Mouse (Mus musculus) left cerebral cortex, postnatal 10 days (tissue): ENCODE results near the gene Schip1. TPM values are rescaled to one million over a fixed set of nuclear protein-coding genes. Genes with fewer than 3 reads are reported as not detected.
A peak's percentile ranks its signal among the peaks of the same experiment; 100 is the strongest.

Source experiments
- DNase-seq, 2 experiments: peaks; one replicate each; pipeline ENCODE4 v3.0.0; 2021 to 2022; ENCODE audit warnings: low spot score in 2 of 2, mixed read lengths in 1 of 2; ENCODE audit errors: extremely low spot score in 1 of 2
- intact Hi-C: fragments of 180-260 bp; cut with DNase I; formaldehyde crosslinking; loops from one replicate; pipeline ENCODE4 v1.15.1; 2025
- total RNA-seq, 2 experiments: library from RNA; stranded (reverse); gene quantifications; 2 replicates each; pipeline ENCODE4 v1.2.3; 2021

Gene Schip1
- total RNA-seq, 2 experiments from 2014 or later, result 182 to 193 TPM

- DNase-seq, result no peak
Observed at GRCm38 (mm10) chr3:68514717-68515116, 450.1 kb downstream of the Schip1 start.

DNA sequence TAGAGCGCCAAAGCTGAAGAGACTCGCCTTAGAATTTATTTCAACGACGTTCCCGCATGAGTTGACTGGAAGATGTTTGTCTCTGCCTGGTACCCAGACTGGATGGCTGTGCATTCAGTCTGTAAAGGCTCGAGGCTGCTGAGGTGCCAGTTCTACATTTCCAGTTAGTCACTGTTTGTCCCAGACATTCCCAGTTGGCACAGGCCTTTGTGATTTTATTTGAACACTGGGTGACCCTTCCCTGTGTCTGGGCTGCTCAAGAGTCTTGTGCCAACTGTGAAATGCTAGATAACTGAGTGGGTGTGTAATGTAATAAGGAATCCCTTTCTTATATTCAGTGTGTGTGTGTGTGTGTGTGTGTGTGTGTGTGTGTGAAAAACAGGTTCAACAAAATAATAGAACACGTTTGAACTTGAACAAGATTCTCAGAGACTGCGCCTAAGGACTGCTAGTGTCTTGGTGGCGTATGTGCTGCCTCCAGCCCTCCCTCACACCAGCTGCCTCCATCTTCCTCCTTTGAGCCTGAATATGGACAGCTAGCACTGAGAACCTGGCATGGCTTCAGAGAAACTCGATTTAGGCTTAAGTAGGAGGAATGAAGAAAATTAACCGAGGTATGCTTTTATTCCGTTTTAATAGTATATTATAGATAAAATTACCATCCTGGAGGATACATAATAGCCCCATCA, 451.9 kb downstream of the Schip1 start:
- intact Hi-C loops, result no loop called here

More at GRCm38 (mm10) chr3:68514717-68515116, 450.1 kb downstream of the Schip1 start:
- intact Hi-C loops, result no loop called here

DNA sequence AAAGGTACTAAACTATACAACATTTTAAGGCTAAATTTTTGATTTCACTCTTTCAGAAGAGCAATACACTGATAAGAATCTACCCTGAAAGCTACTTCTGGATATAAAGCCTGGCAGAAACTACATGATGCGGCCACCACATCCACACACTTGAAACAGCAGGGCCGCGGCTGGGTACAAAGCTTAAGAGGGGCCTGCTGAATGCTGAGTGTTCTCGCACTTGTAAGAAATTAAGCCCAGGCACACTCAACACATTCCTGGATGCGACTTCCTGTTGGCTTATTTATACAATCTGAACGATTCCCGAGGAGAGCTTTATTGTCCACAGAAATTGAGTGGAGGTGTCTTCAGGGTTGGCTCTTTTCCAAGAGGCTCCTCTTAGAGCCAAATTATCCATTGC, 452.6 kb downstream of the Schip1 start:
- intact Hi-C loops, result no loop called here
- no peak for DNase-seq

More for the DNA sequence above, 451.9 kb downstream of the Schip1 start:
- DNase-seq, result no peak

- no peak for DNase-seq
- intact Hi-C loops, result no loop called here
Observed at GRCm38 (mm10) chr3:68518041-68518440, 453.4 kb downstream of the Schip1 start.

- DNase-seq, result no peak
- intact Hi-C loops, result no loop called here
Observed at GRCm38 (mm10) chr3:68518586-68518985, 454.0 kb downstream of the Schip1 start.

DNA sequence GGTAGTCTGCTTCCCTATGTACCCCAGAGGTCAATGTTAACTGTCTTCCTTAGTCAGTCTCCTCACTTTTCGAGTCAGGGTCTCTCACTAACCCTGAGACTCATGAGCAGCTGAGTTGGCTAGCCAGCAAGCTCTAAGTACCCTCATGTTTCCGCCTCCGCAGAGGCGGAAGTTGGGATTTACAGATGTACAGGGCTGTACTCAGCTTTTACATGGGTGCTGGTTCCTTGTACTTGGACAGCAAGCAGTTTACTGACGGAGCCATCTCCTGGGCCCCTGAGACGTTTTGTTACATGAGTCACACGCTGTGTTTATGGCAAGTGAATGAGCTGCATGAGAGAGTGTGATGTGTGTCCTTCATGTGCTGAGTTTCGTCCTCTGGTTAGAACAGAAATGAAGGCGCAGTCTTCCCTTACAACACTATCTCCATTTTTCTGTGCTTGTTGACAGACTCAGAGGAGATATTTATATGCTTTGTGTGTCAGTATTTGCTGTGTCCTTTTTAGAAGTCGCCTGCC, 460.8 kb downstream of the Schip1 start:
- DNase-seq, result no peak
- intact Hi-C loops, result no loop called here

GRCm38 (mm10) chr3:68526416-68526815, 461.8 kb downstream of the Schip1 start:
- DNase-seq, result no peak
- intact Hi-C loops, result no loop called here

DNA sequence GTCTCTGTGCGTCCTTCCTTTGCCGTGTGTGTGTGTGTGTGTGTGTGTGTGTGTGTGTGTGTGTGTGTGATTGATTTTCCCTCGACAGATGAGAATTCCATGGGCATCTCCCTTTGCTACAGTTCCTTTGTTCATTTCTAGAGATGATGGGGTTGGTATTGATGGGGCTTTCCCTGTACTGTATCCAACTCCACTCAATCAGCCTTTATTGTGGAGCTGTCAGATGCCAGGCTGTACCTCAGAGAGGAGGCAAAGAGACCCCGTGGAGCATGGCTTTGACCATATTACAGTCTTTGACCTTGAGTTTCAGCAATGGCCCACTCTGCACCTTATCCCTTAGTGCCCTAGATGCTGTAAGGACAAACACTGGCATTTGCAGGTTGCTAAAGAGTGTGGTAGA, 462.6 kb downstream of the Schip1 start:
- intact Hi-C loops, result no loop called here

GRCm38 (mm10) chr3:68531908-68532307, 467.3 kb downstream of the Schip1 start:
- DNase-seq, result no peak
- intact Hi-C loops, result no loop called here

More for the DNA sequence above, 462.6 kb downstream of the Schip1 start:
- DNase-seq, result no peak

- intact Hi-C loops, result no loop called here
- no peak for DNase-seq
Observed at GRCm38 (mm10) chr3:68534571-68535051, 470.0 kb downstream of the Schip1 start.

DNA sequence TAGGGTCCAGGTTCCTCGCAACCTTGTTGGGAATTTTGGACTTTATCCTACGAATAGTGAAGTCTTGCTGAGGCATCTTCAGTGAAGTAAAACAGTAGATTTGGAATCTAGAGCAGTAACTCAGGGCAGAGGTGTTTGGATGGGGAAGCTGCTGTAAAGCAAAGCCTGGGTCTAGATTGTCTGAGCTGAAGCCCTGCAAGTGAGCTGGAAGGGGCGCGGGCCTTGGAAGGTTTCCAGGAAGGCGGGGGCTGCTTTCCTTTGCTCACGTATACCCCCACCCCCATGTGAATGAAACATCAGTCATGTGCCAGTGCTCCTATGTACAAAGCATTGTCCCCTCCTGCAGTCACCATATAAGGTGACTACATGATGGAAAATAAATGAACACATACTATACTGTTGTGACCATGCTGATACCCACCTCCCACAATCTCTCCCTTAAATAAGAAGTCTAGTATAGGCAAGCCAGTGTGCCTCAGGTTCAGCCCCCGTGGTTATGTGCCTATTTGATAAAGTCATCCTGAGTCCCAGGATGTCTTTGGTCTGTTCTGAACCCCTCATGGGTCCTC, 470.6 kb downstream of the Schip1 start:
- intact Hi-C loops, result no loop called here
- peak in 1 of 2 experiments; percentile 30 for DNase-seq

GRCm38 (mm10) chr3:68536071-68536470, 471.5 kb downstream of the Schip1 start:
- peak in 1 of 2 experiments; percentile 14 for DNase-seq
- intact Hi-C loops, result no loop called here

GRCm38 (mm10) chr3:68541688-68542087, 477.1 kb downstream of the Schip1 start:
- DNase-seq, result no peak
- intact Hi-C loops, result loop anchor here (2.0 to 10.0 kb wide), 3 partner anchors 44 to 917 kb away; no protein-coding TSS in a partner anchor

DNA sequence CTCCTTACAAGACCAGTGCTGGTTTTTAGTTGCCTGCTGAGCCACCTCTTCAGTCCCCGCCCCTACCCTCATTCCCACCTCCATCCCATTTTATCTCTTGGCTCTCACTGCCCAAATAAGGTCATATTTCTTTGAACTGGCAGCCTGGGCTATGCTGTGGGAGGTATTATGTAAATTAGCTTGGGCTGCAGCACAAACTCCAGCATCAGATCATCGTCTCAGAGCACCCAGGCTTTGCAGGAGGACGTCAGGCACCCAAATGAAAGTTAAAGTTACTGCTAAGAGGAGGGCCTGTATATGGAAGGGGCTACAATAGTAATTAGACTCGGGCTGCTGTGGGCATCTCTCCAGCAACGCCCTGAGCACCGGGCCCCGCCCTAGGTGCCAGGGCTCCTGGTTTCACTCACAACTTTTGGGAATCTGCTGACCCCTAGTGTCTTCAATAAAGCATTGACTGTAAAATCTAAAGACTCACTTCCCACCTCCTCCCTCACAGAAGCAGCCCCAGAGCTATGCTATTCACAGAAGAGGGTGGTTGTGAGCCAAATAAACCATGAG, 478.4 kb downstream of the Schip1 start:
- intact Hi-C loops, result loop anchor here (2.0 to 10.0 kb wide), 3 partner anchors 46 to 918 kb away; no protein-coding TSS in a partner anchor
- peak; percentile 49 to 65 for DNase-seq

GRCm38 (mm10) chr3:68544811-68545210, 480.2 kb downstream of the Schip1 start:
- DNase-seq, result no peak
- intact Hi-C loops, result loop anchor here (5.0 to 10.0 kb wide), 2 partner anchors 48 to 920 kb away; no protein-coding TSS in a partner anchor

DNA sequence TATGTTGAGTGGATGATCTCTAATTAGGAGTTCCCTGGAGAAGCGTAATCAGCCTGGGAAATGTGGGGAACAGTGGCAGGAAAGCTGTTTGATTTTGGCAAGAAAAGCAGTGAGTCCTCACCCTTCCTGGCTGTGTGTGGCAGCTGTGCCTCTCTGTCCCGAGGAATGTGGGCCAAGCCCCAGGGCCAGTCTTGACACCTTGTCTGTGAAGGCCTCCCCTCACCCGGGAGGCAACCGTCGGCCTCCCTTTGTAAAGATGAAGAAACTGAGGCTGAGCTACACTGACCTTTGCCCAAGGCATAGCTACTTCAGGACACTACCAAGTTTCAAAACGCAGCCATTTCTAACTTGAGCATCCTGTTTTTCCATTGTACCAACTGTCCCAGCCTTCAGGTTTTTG, 481.3 kb downstream of the Schip1 start:
- intact Hi-C loops, result loop anchor here (10.0 kb wide), 1 partner anchor 921 kb away; no protein-coding TSS in a partner anchor
- DNase-seq, result no peak

- DNase-seq, result no peak
- intact Hi-C loops, result no loop called here
Observed at GRCm38 (mm10) chr3:68555087-68555662, 490.6 kb downstream of the Schip1 start.

- intact Hi-C loops, result no loop called here
Observed at GRCm38 (mm10) chr3:68556891-68557290, 492.3 kb downstream of the Schip1 start.

DNA sequence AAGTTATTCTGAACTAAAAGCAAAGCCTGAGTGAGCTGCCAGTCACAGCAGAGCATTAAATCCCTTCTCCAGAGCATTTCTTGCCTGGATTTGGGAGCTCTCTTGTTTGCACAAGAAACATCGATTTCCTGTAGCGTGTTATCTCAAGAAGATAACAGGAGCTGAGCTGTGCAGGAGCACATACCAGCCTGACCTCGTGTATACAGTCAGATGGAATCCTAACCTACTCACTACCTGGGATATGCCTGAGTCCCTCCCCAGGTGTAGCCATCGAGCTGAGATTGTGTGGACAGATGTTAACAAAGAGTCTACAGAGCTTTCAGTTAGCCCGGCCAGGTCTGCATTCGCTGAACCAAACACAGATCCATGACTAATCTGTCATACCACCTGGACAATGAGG, 494.1 kb downstream of the Schip1 start:
- intact Hi-C loops, result no loop called here
- DNase-seq, result no peak

More at GRCm38 (mm10) chr3:68556891-68557290, 492.3 kb downstream of the Schip1 start:
- DNase-seq, result no peak
